Mouse (Mus musculus) heart, embryonic 16.5 days (tissue): ENCODE results near the gene Limd1. TPM values are rescaled to one million over a fixed set of nuclear protein-coding genes. Genes with fewer than 3 reads are reported as not detected.
A peak's percentile ranks its signal among the peaks of the same experiment; 100 is the strongest.

Experiments used
- ATAC-seq: fragments of 200-750 bp; cut with Nextera tagmentation; replicated peaks from 2 replicates; pipeline ENCODE4 v1.8.0; 2017; ENCODE audit warnings: moderate number of reproducible peaks; ENCODE audit not compliant: insufficient read depth, low FRiP score; ENCODE audit errors: extremely low read depth
- H3K27ac ChIP-seq: fragments of 300-500 bp; sonication (generic); 2 replicates; pipeline ENCODE4 v1.5.1; 2014; ENCODE audit warnings: mild to moderate bottlenecking, low read length, control low read depth, moderate library complexity
- H3K27me3 ChIP-seq: fragments of 300-500 bp; sonication (generic); 2 replicates; pipeline ENCODE4 v1.6.1; 2014; ENCODE audit warnings: low read length, mixed read lengths; ENCODE audit not compliant: control insufficient read depth, insufficient read depth
- H3K36me3 ChIP-seq: fragments of 300-500 bp; sonication (generic); 2 replicates; pipeline ENCODE4 v1.6.1; 2014; ENCODE audit not compliant: control insufficient read depth, insufficient read depth
- H3K4me1 ChIP-seq: fragments of 300-500 bp; sonication (generic); 2 replicates; pipeline ENCODE4 v1.6.1; 2014; ENCODE audit warnings: low read length, mixed read lengths; ENCODE audit not compliant: control insufficient read depth, insufficient read depth
- H3K4me2 ChIP-seq: fragments of 300-500 bp; sonication (generic); 2 replicates; pipeline ENCODE4 v1.6.1; 2014; ENCODE audit warnings: low read depth, mild to moderate bottlenecking, control low read depth, low read length
- H3K4me3 ChIP-seq: fragments of 300-500 bp; sonication (generic); 2 replicates; pipeline ENCODE4 v1.5.1; 2014; ENCODE audit warnings: mild to moderate bottlenecking, control low read depth, low read length
- H3K9ac ChIP-seq: fragments of 300-500 bp; sonication (generic); 2 replicates; pipeline ENCODE4 v1.6.1; 2014; ENCODE audit warnings: low read length, control low read depth
- H3K9me3 ChIP-seq: fragments of 300-500 bp; sonication (generic); replicated peaks from 2 replicates; pipeline ENCODE4 v1.6.1; 2016; ENCODE audit warnings: low read length; ENCODE audit not compliant: control insufficient read depth
- WGBS: fragments of 180-500 bp; shearing (Covaris S2); extraction: QIAGEN DNeasy Blood & Tissue Kit; methylation state at CpG from one replicate; pipeline ENCODE4 v1.1.7; 2014; 5-methylcytosine and 5-hydroxymethylcytosine counted together
- polyA plus RNA-seq: library from polyadenylated mRNA; unstranded; fragments of >200 nt; fragmentation: Nextera tagmentation; extraction: Ambion mirVana; gene quantifications from 2 replicates; pipeline ENCODE4 v1.2.1, GENCODE M21; 2015

Gene Limd1
- polyA plus RNA-seq, 1 experiment from 2014 or later: 56.6 TPM

GRCm38 (mm10) chr9:123516641-123517385 lies 38.3 kb downstream of the Limd1 start:
- Histone ChIP-seq H3K27me3 (no peaks in the 10 kb centered on the region), H3K9ac (no peak overlapping the region), H3K27ac (peak overlapping the region; percentile 54), H3K9me3 (no peaks in the 10 kb centered on the region), H3K4me2 (no peak overlapping the region), H3K4me1 (no peaks in the 10 kb centered on the region), H3K4me3 (no peak overlapping the region), H3K36me3 (peaks cover 44% of the 10 kb centered on the region)
- ATAC-seq: no peak
- 77% methylated on average over 7 of the region's 7 CpGs for WGBS

- Histone ChIP-seq H3K4me3 (no peak overlapping the region), H3K4me1 (no peaks in the 10 kb centered on the region), H3K36me3 (peaks cover 41% of the 10 kb centered on the region), H3K27me3 (no peaks in the 10 kb centered on the region), H3K9me3 (no peaks in the 10 kb centered on the region), H3K9ac (no peak overlapping the region), H3K4me2 (no peak overlapping the region), H3K27ac (peak overlapping the region; percentile 33; the same call in 1 of the 2 replicates)
- peak; percentile 33; the same call in 1 of the 2 replicates for ATAC-seq
- WGBS: 68% methylated on average over 13 of the region's 13 CpGs
Observed at GRCm38 (mm10) chr9:123518969-123519894, 40.7 kb downstream of the Limd1 start.

- no peak overlapping the region for H3K4me2 ChIP-seq
- H3K4me3 ChIP-seq: no peak overlapping the region
- H3K4me1 ChIP-seq: no peaks in the 10 kb centered on the region
- no peak overlapping the region for H3K9ac ChIP-seq
- WGBS: 66% methylated on average over 3 of the region's 3 CpGs
- no peaks in the 10 kb centered on the region for H3K9me3 ChIP-seq
- H3K36me3 ChIP-seq: peaks cover 41% of the 10 kb centered on the region
- no peak overlapping the region for H3K27ac ChIP-seq
- ATAC-seq: no peak
- no peaks in the 10 kb centered on the region for H3K27me3 ChIP-seq
Observed at GRCm38 (mm10) chr9:123520735-123521134, 42.2 kb downstream of the Limd1 start.

- no peak overlapping the region for H3K27ac ChIP-seq
- H3K4me2 ChIP-seq: no peak overlapping the region
- no peak overlapping the region for H3K9ac ChIP-seq
- peaks cover 20% of the 10 kb centered on the region for H3K36me3 ChIP-seq
- H3K4me1 ChIP-seq: peaks cover 8% of the 10 kb centered on the region
- no peaks in the 10 kb centered on the region for H3K9me3 ChIP-seq
- ATAC-seq: no peak
- H3K27me3 ChIP-seq: no peaks in the 10 kb centered on the region
- no peak overlapping the region for H3K4me3 ChIP-seq
- 32% methylated on average over 3 of the region's 3 CpGs for WGBS
Observed at GRCm38 (mm10) chr9:123523676-123524075, 45.2 kb downstream of the Limd1 start.

- peaks cover 9% of the 10 kb centered on the region for H3K36me3 ChIP-seq
- no peaks in the 10 kb centered on the region for H3K9me3 ChIP-seq
- ATAC-seq: no peak
- H3K27me3 ChIP-seq: no peaks in the 10 kb centered on the region
- 0% methylated on average over 1 of the region's 1 CpGs for WGBS
- H3K4me1 ChIP-seq: peaks cover 8% of the 10 kb centered on the region
- no peak overlapping the region for H3K4me3 ChIP-seq
- H3K9ac ChIP-seq: no peak overlapping the region
- no peak overlapping the region for H3K4me2 ChIP-seq
- no peak overlapping the region for H3K27ac ChIP-seq
Observed at GRCm38 (mm10) chr9:123525095-123525494, 46.6 kb downstream of the Limd1 start.

- H3K27me3 ChIP-seq: no peaks in the 10 kb centered on the region
- WGBS: 52% methylated on average over 5 of the region's 5 CpGs
- ATAC-seq: no peak
- H3K9me3 ChIP-seq: no peaks in the 10 kb centered on the region
- no peak overlapping the region for H3K4me3 ChIP-seq
- no peaks in the 10 kb centered on the region for H3K36me3 ChIP-seq
- H3K4me1 ChIP-seq: peaks cover 16% of the 10 kb centered on the region
- H3K9ac ChIP-seq: no peak overlapping the region
- H3K4me2 ChIP-seq: no peak overlapping the region
- no peak overlapping the region for H3K27ac ChIP-seq
Observed at GRCm38 (mm10) chr9:123526502-123526901, 48.0 kb downstream of the Limd1 start.

GRCm38 (mm10) chr9:123528087-123528925 lies 49.8 kb downstream of the Limd1 start:
- Histone ChIP-seq H3K36me3 (no peaks in the 10 kb centered on the region), H3K9ac (peak overlapping the region; percentile 80), H3K4me3 (peak overlapping the region; percentile 99), H3K4me2 (peak overlapping the region; percentile 77), H3K9me3 (no peaks in the 10 kb centered on the region), H3K27me3 (no peaks in the 10 kb centered on the region), H3K4me1 (peaks cover 29% of the 10 kb centered on the region), H3K27ac (peak overlapping the region; percentile 98)
- ATAC-seq: no peak
- 32% methylated on average over 6 of the region's 6 CpGs for WGBS

- peak overlapping the region; percentile 77 for H3K4me2 ChIP-seq
- peak overlapping the region; percentile 80 for H3K9ac ChIP-seq
- peak; percentile 28 for ATAC-seq
- H3K4me1 ChIP-seq: peaks cover 29% of the 10 kb centered on the region
- 2% methylated on average over 17 of the region's 17 CpGs for WGBS
- peak overlapping the region; percentile 98 for H3K27ac ChIP-seq
- peak overlapping the region; percentile 99 for H3K4me3 ChIP-seq
- no peaks in the 10 kb centered on the region for H3K36me3 ChIP-seq
- H3K9me3 ChIP-seq: no peaks in the 10 kb centered on the region
- no peaks in the 10 kb centered on the region for H3K27me3 ChIP-seq
Observed at GRCm38 (mm10) chr9:123528926-123529295, 50.4 kb downstream of the Limd1 start.
